Mouse (Mus musculus) leukemia stem cell, adult 10-12 weeks (primary cell): ENCODE data around the gene Olfr898. TPM values are rescaled to one million over a fixed set of nuclear protein-coding genes. Genes with fewer than 3 reads are reported as not detected.

Experiments used
- polyA plus RNA-seq: library from polyadenylated mRNA; stranded (reverse); fragments of >175 nt; gene quantifications from 2 replicates; pipeline ENCODE4 v1.2.3, GENCODE M21; 2012; ENCODE audit warnings: low replicate concordance

The Olfr898 gene
- not detected in 2 replicates for polyA plus RNA-seq

GRCm38 (mm10) chr9:38348111-38348510 is at the start of gene Olfr898:
TSS of gene Olfr898 (plus strand) at chr9:38348411.

GRCm38 (mm10) chr9:38328760-38329159 is 19.5 kb upstream of the Olfr898 start, which contains the start of gene Olfr25:
TSS of gene Olfr25 (plus strand) at chr9:38329060.

DNA sequence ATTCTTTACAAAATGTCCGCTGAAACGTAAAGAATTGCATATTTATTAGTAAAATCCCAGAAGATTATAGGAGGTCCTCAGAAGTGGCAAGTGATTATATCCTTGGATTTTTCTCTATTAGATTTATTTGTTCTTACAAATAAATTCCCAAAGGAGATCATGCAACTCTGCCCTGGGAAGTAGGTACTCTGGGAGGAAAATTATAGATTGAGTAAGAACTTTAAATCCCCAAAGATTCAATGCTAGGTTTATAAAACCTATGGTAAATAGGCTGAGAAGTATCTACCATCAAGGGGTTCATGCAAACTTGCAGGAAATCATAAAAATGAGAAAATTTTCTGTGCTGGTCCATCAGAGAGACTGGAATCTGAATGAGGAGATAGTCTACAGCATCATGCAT is 18.4 kb downstream of the Olfr898 start, which contains the start of gene Olfr250:
Olfr250 (plus strand) TSS at position 301 of the 400 bp plus-strand sequence.

GRCm38 (mm10) chr9:38376786-38377185 is 28.6 kb downstream of the Olfr898 start, which contains the start of gene Olfr251:
TSS of gene Olfr251 (plus strand) at chr9:38377086.

DNA sequence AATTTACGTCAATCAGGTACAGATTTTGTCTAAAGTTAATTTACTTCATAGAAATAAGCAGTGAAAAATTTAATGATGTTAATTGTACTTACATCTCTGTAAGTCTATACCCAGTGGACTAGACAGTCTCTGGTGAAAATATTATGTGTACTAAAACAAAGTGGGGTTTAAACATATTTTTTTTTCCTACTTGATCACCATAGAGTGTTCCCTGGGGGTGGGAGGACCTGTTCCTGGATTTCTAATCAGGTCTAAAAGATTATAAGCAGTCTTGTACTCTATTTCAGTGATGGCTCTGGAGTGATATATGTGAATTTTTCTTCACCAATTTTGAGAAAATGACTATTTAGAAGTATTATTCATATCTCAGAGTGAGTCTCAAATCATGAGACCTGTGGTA is 53.2 kb downstream of the Olfr898 start, which contains the start of gene Olfr147:
Olfr147 (plus strand) TSS at position 301 of the 400 bp plus-strand sequence.

Other genes starting within 250 kb of the Olfr898 start
- not detected in 2 replicates for gene Olfr888, start 240.3 kb upstream of the Olfr898 start, polyA plus RNA-seq
- gene Olfr889, start 233.2 kb upstream of the Olfr898 start, polyA plus RNA-seq: not detected in 2 replicates
- gene Olfr890, start 205.9 kb upstream of the Olfr898 start, polyA plus RNA-seq: not detected in 2 replicates
- gene Olfr891, start 167.6 kb upstream of the Olfr898 start, polyA plus RNA-seq: not detected in 2 replicates
- not detected in 2 replicates for gene Olfr893, start 140.0 kb upstream of the Olfr898 start, polyA plus RNA-seq
- not detected in 2 replicates for gene Olfr894, start 130.4 kb upstream of the Olfr898 start, polyA plus RNA-seq
- not detected in 2 replicates for gene Olfr143, start 95.6 kb upstream of the Olfr898 start, polyA plus RNA-seq
- gene Olfr895, start 80.6 kb upstream of the Olfr898 start, polyA plus RNA-seq: not detected in 2 replicates
- not detected in 2 replicates for gene Olfr896-ps1, start 57.3 kb upstream of the Olfr898 start, polyA plus RNA-seq
- gene Olfr25, start 19.4 kb upstream of the Olfr898 start, polyA plus RNA-seq: not detected in 2 replicates
- not detected in 2 replicates for gene Olfr250, start 18.5 kb downstream of the Olfr898 start, polyA plus RNA-seq
- gene Olfr251, start 28.7 kb downstream of the Olfr898 start, polyA plus RNA-seq: not detected in 2 replicates
- gene Olfr147, start 53.3 kb downstream of the Olfr898 start, polyA plus RNA-seq: not detected in 2 replicates
- not detected in 2 replicates for gene Olfr901, start 81.0 kb downstream of the Olfr898 start, polyA plus RNA-seq
- gene Olfr902, start 99.2 kb downstream of the Olfr898 start, polyA plus RNA-seq: not detected in 2 replicates
- not detected in 2 replicates for gene Olfr904, start 114.7 kb downstream of the Olfr898 start, polyA plus RNA-seq
- gene Olfr905, start 122.7 kb downstream of the Olfr898 start, polyA plus RNA-seq: not detected in 2 replicates
- gene Olfr906, start 138.7 kb downstream of the Olfr898 start, polyA plus RNA-seq: not detected in 2 replicates
- gene Olfr907, start 147.4 kb downstream of the Olfr898 start, polyA plus RNA-seq: not detected in 2 replicates
- gene Olfr911-ps1, start 173.2 kb downstream of the Olfr898 start, polyA plus RNA-seq: not detected in 2 replicates
- 0.08 TPM in 1 of 2 replicates, not detected in the other for gene Olfr910, start 189.4 kb downstream of the Olfr898 start, polyA plus RNA-seq
- not detected in 2 replicates for gene Olfr912, start 231.8 kb downstream of the Olfr898 start, polyA plus RNA-seq
- not detected in 2 replicates for gene Olfr913, start 244.3 kb downstream of the Olfr898 start, polyA plus RNA-seq